ENCODE assay signal across 7 mouse cellular contexts in genomic region chr7:4526341-4527301, GRCm38 (mm10). TPM values are rescaled to one million over a fixed set of nuclear protein-coding genes. Genes with fewer than 3 reads are reported as not detected.
DNase-seq lines count a peak whose midpoint lies in the region; ATAC-seq and TF ChIP-seq lines count a peak whose summit lies in the region.

No protein-coding gene starts in this region.

- no peaks in the 10 kb centered on the region for H3K36me3 ChIP-seq in midbrain, embryonic 11.5 days (ENCODE audit: control insufficient read depth, insufficient read depth, low read length)
- H3K36me3 ChIP-seq in small intestine, adult 2 months (ENCODE audit: control insufficient read depth, insufficient read depth, low read length): no peaks in the 10 kb centered on the region

- peak; percentile 95 for ATAC-seq in midbrain, embryonic 11.5 days (ENCODE audit: low FRiP score)

- H3K9ac ChIP-seq in midbrain, embryonic 11.5 days (ENCODE audit: low read length): peak overlapping the region; percentile 47

- TF ChIP-seq CTCF in small intestine, adult 2 months (IDR thresholded peaks at IDR 0.05; ENCODE audit: extremely low read depth, insufficient read length, insufficient replicate concordance, low read depth, low read length): peak; percentile 74

- H3K4me1 ChIP-seq in midbrain, embryonic 11.5 days (ENCODE audit: control insufficient read depth, insufficient read depth, low read length): peaks cover 2% of the 10 kb centered on the region
- H3K4me1 ChIP-seq in small intestine, adult 2 months (ENCODE audit: control insufficient read depth, insufficient read depth, insufficient read length, low read length): peaks cover 6% of the 10 kb centered on the region; the same call in 1 of the 2 replicates

- H3K27me3 ChIP-seq in midbrain, embryonic 11.5 days (ENCODE audit: control insufficient read depth, insufficient read depth, low read length): peaks cover 4% of the 10 kb centered on the region
- H3K27me3 ChIP-seq in small intestine, adult 2 months (ENCODE audit: control insufficient read depth, insufficient read depth, low read length): peaks cover 3% of the 10 kb centered on the region

- H3K9me3 ChIP-seq in midbrain, embryonic 11.5 days (ENCODE audit: control insufficient read depth, low read length): no peaks in the 10 kb centered on the region

- intact Hi-C loops in gastrocnemius, postnatal 14 days (cut with DNase I; ENCODE audit: low total_unique reads): loop anchor here (10.0 kb wide), 1 partner anchor 92 kb away; no protein-coding TSS in a partner anchor
- intact Hi-C loops in left cerebral cortex, postnatal 4 days (cut with DNase I): no loop called here

- 21% methylated on average over 40 of the region's 40 CpGs for WGBS in midbrain, embryonic 11.5 days
- 26% methylated on average over 40 of the region's 40 CpGs for WGBS in small intestine, adult 2 months

- H3K4me2 ChIP-seq in midbrain, embryonic 11.5 days: peak overlapping the region; percentile 48

- peak overlapping the region; percentile 20 for H3K4me3 ChIP-seq in midbrain, embryonic 11.5 days (ENCODE audit: low read depth, low read length)
- H3K4me3 ChIP-seq in small intestine, adult 2 months (ENCODE audit: low read depth, low read length): peak overlapping the region; percentile 55

- no peak for TF ChIP-seq POLR2A in small intestine, adult 2 months (IDR thresholded peaks at IDR 0.05; ENCODE audit: low read depth, low read length)

- H3K27ac ChIP-seq in midbrain, embryonic 11.5 days (ENCODE audit: low read depth, low read length): no peak overlapping the region
- peak overlapping the region; percentile 27; the same call in 1 of the 2 replicates for H3K27ac ChIP-seq in small intestine, adult 2 months (ENCODE audit: insufficient read depth, low read depth, low read length)

- peak; percentile 40 for DNase-seq in adrenal gland, adult 8-10 months
- DNase-seq in embryo, embryonic 10 days (ENCODE audit: low spot score): peak; percentile 93
- DNase-seq in gastrocnemius, postnatal 14 days: peak; percentile 84
- DNase-seq in induced T-regulatory cell, adult 2 months (ENCODE audit: low read depth): peak; percentile 93
- peak; percentile 78 for DNase-seq in left cerebral cortex, postnatal 4 days
- DNase-seq in midbrain, embryonic 11.5 days (ENCODE audit: low spot score, missing footprints): peak; percentile 98

RNA-seq across cellular contexts. Expression of gene Tnni3, which starts 2.6 kb away (rescaled TPM):
- total RNA-seq in adrenal gland, adult 8-10 months (2022): 1 to 10 TPM; 1.3 to 3.1 (median 2.5) TPM
- 1 to 10 TPM in 1 of 2 experiments, under 1 TPM in 1; 0.75 to 1.7 TPM for total RNA-seq in gastrocnemius, postnatal 14 days (2021)
- 1 to 10 TPM; 1.8 to 2.0 TPM for total RNA-seq in left cerebral cortex, postnatal 4 days (2021)
- 0.97 and 1.7 TPM in 2 replicates for polyA plus RNA-seq in midbrain, embryonic 11.5 days (2014; fragmentation: Nextera tagmentation; extraction: Ambion mirVana)
- polyA plus RNA-seq in small intestine, adult 2 months (2012; rRNA removed): 0.43 and 1.4 TPM in 2 replicates

RNA-seq across cellular contexts. Expression of gene Dnaaf3, which starts 5.6 kb away (rescaled TPM):
- 1 to 10 TPM in 2 of 4 experiments, under 1 TPM in 2; 0.64 to 1.2 (median 1.0) TPM for total RNA-seq in adrenal gland, adult 8-10 months (2022)
- total RNA-seq in gastrocnemius, postnatal 14 days (2021): under 1 TPM; 0.08 to 0.20 TPM
- total RNA-seq in left cerebral cortex, postnatal 4 days (2021): under 1 TPM; 0.50 to 0.77 TPM
- 0.85 and 1.1 TPM in 2 replicates for polyA plus RNA-seq in midbrain, embryonic 11.5 days (2014; fragmentation: Nextera tagmentation; extraction: Ambion mirVana)
- polyA plus RNA-seq in small intestine, adult 2 months (2012; rRNA removed): 1.1 and 1.9 TPM in 2 replicates

RNA-seq across cellular contexts. Expression of gene Tnnt1, which starts 10.4 kb away (rescaled TPM):
- 1 to 10 TPM in 2 of 4 experiments, under 1 TPM in 2; 0.46 to 1.5 (median 1.1) TPM for total RNA-seq in adrenal gland, adult 8-10 months (2022)
- total RNA-seq in gastrocnemius, postnatal 14 days (2021): 100 to 1,000 TPM; 355 to 658 TPM
- total RNA-seq in left cerebral cortex, postnatal 4 days (2021): 1 to 10 TPM in 1 of 2 experiments, under 1 TPM in 1; 0.89 to 1.0 TPM
- polyA plus RNA-seq in midbrain, embryonic 11.5 days (2014; fragmentation: Nextera tagmentation; extraction: Ambion mirVana): 6.6 and 8.1 TPM in 2 replicates
- polyA plus RNA-seq in small intestine, adult 2 months (2012; rRNA removed): 0.22 and 0.58 TPM in 2 replicates

RNA-seq across cellular contexts. Expression of gene Syt5, which starts 20.7 kb away (rescaled TPM):
- total RNA-seq in adrenal gland, adult 8-10 months (2022): 10 to 100 TPM in 1 of 4 experiments, 1 to 10 TPM in 3; 5.7 to 10.0 (median 8.6) TPM
- total RNA-seq in gastrocnemius, postnatal 14 days (2021): under 1 TPM in 1 of 2 experiments, not detected in 1; 0.13 TPM
- 100 to 1,000 TPM; 205 to 208 TPM for total RNA-seq in left cerebral cortex, postnatal 4 days (2021)
- 10.4 and 10.5 TPM in 2 replicates for polyA plus RNA-seq in midbrain, embryonic 11.5 days (2014; fragmentation: Nextera tagmentation; extraction: Ambion mirVana)
- 4.6 and 9.4 TPM in 2 replicates for polyA plus RNA-seq in small intestine, adult 2 months (2012; rRNA removed)

RNA-seq across cellular contexts. Expression of gene Ppp1r12c, which starts 25.1 kb away (rescaled TPM):
- total RNA-seq in adrenal gland, adult 8-10 months (2022): 100 to 1,000 TPM in 3 of 4 experiments, 10 to 100 TPM in 1; 76.7 to 152 (median 113) TPM
- 10 to 100 TPM; 25.3 to 36.8 TPM for total RNA-seq in gastrocnemius, postnatal 14 days (2021)
- 100 to 1,000 TPM; 123 to 135 TPM for total RNA-seq in left cerebral cortex, postnatal 4 days (2021)
- polyA plus RNA-seq in midbrain, embryonic 11.5 days (2014; fragmentation: Nextera tagmentation; extraction: Ambion mirVana): 28.4 and 32.7 TPM in 2 replicates
- polyA plus RNA-seq in small intestine, adult 2 months (2012; rRNA removed): 58.0 and 59.2 TPM in 2 replicates

Comparison
In these comparisons a context has a peak if more than half of its experiments do, and no peak if none do; other contexts are left out.
1. DNase-seq: peak in every context shown above with its lines; median percentile 98 in midbrain, embryonic 11.5 days; 93 in embryo, embryonic 10 days; 93 in induced T-regulatory cell, adult 2 months; 84 in gastrocnemius, postnatal 14 days; 78 in left cerebral cortex, postnatal 4 days; 40 in adrenal gland, adult 8-10 months.
2. RNA of gene Tnnt1, which starts 10.4 kb away (total RNA-seq): 355 to 658 TPM in gastrocnemius, postnatal 14 days; 0.46 to 1.5 TPM in adrenal gland, adult 8-10 months and 0.89 to 1.0 TPM in left cerebral cortex, postnatal 4 days; every median in the first group is over 100 times any median in the second.